Mouse (Mus musculus): ENCODE measurements at regions not wholly inside any gene's neighbourhood (a gene's known extent, or its start where the extent isn't known, plus 50 kb on each side); places are given as distances from the start of the nearest gene placed in this dataset.

DNA sequence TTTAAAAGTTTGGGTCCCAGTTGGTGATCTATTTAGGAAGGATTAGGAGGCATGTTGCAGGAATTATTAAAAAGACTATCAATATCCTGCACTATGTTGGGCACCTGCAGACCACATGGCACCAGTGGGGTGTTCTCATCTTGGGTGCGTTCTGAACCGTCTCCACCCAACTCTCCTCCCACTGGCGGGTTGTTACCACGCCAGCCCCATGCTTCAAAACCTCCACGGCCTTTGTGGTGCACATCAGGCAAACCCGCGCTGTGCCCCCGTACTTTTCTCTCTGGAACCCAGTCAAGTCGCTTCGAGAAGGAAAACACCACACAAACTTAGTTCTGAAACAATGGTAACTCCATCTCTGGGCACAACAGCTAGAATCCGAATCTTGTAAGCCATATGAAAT, 51.7 kb upstream of the Stt3b start:
- TF ChIP-seq CTCF (conservative IDR thresholded peaks at IDR 0.05; ENCODE audit: low read length), result no peak
- no peak for TF ChIP-seq NANOG (IDR thresholded peaks at IDR 0.05; ENCODE audit: borderline replicate concordance, low read length)
- no peak for TF ChIP-seq POU5F1 (IDR thresholded peaks at IDR 0.05; ENCODE audit: borderline replicate concordance, low read length)
